Mouse (Mus musculus) MEL (cell line): ENCODE data around the gene Slco2a1. TPM values are rescaled to one million over a fixed set of nuclear protein-coding genes. Genes with fewer than 3 reads are reported as not detected.

Source experiments
- DNase-seq: peaks from one replicate; pipeline ENCODE4 v3.0.0; 2011; ENCODE audit warnings: low read depth, low spot score
- H3K27ac ChIP-seq: 2 replicates; pipeline ENCODE4 v1.5.1; 2012; ENCODE audit warnings: low read depth, mild to moderate bottlenecking, control low read depth, low read length, moderate library complexity; ENCODE audit not compliant: control insufficient read depth
- H3K27me3 ChIP-seq, 2 experiments: fragments of 150-350 bp in 1 of 2; sonication (generic) in 1 of 2; 2 replicates each; pipeline ENCODE4 v1.6.1; 2012; ENCODE audit warnings: low read length in 2 of 2, mild to moderate bottlenecking in 2 of 2, improper control_type of control experiment in 1 of 2, moderate library complexity in 1 of 2; ENCODE audit not compliant: insufficient read depth in 2 of 2, control insufficient read depth in 1 of 2
- H3K36me3 ChIP-seq, 2 experiments: 2 replicates each; pipeline ENCODE4 v1.6.1; 2012 to 2014; ENCODE audit warnings: low read length in 2 of 2, improper control_type of control experiment in 1 of 2, inconsistent platforms in 1 of 2, mild to moderate bottlenecking in 1 of 2; ENCODE audit not compliant: insufficient read depth in 2 of 2, control insufficient read depth in 1 of 2
- H3K4me1 ChIP-seq, 2 experiments: fragments of 150-350 bp in 1 of 2; sonication (generic) in 1 of 2; 2 replicates each; pipeline ENCODE4 v1.6.1; 2012; ENCODE audit warnings: low read length in 2 of 2, improper control_type of control experiment in 1 of 2, mild to moderate bottlenecking in 1 of 2; ENCODE audit not compliant: insufficient read depth in 2 of 2, control insufficient read depth in 1 of 2
- H3K4me3 ChIP-seq, 2 experiments: fragments of 150-350 bp in 1 of 2; sonication (generic) in 1 of 2; 2 replicates each; pipeline ENCODE4 v1.5.1; 2012; ENCODE audit warnings: low read depth in 2 of 2, low read length in 2 of 2, mild to moderate bottlenecking in 2 of 2, moderate library complexity in 2 of 2, control low read depth in 1 of 2, improper control_type of control experiment in 1 of 2; ENCODE audit not compliant: control insufficient read depth in 1 of 2, insufficient read depth in 1 of 2
- H3K79me2 ChIP-seq: 2 replicates; pipeline ENCODE4 v1.6.1; 2012; ENCODE audit warnings: mild to moderate bottlenecking, low read length, moderate library complexity; ENCODE audit not compliant: control insufficient read depth, poor library complexity, insufficient read depth
- H3K9ac ChIP-seq: 2 replicates; pipeline ENCODE4 v1.6.1; 2012; ENCODE audit warnings: low read depth, mild to moderate bottlenecking, control low read depth, low read length, moderate library complexity; ENCODE audit not compliant: control insufficient read depth, poor library complexity, severe bottlenecking
- H3K9me3 ChIP-seq: fragments of 150-350 bp; sonication (generic); replicated peaks from 2 replicates; pipeline ENCODE4 v1.6.1; 2012; ENCODE audit warnings: mild to moderate bottlenecking, low read length, improper control_type of control experiment, moderate library complexity; ENCODE audit not compliant: insufficient read depth
- BHLHE40 ChIP-seq: IDR thresholded peaks from 2 replicates; pipeline ENCODE4 v1.6.1; 2012; ENCODE audit warnings: low read depth, mild to moderate bottlenecking, inconsistent platforms, low read length, improper control_type of control experiment, borderline replicate concordance
- CHD1 ChIP-seq: IDR thresholded peaks from 2 replicates; pipeline ENCODE4 v1.6.1; 2012; ENCODE audit warnings: low read depth, mild to moderate bottlenecking, inconsistent platforms, low read length, improper control_type of control experiment
- CHD2 ChIP-seq: IDR thresholded peaks from 2 replicates; pipeline ENCODE4 v1.6.1; 2011; ENCODE audit warnings: low read length, improper control_type of control experiment
- CTCF ChIP-seq, 3 experiments: IDR thresholded peaks in 2 of 3; conservative IDR thresholded peaks in 1 of 3; 2 replicates each; pipeline ENCODE4 v1.5.1; 2011 to 2012; ENCODE audit warnings: low read length in 3 of 3, low read depth in 2 of 3, mild to moderate bottlenecking in 2 of 3, improper control_type of control experiment in 1 of 3, inconsistent platforms in 1 of 3, mixed read lengths in 1 of 3, moderate library complexity in 1 of 3; ENCODE audit not compliant: control insufficient read depth in 1 of 3, insufficient read depth in 1 of 3, poor library complexity in 1 of 3, severe bottlenecking in 1 of 3
- E2F4 ChIP-seq: IDR thresholded peaks from 2 replicates; pipeline ENCODE4 v1.6.1; 2011; ENCODE audit warnings: low read depth, low read length, improper control_type of control experiment, borderline replicate concordance
- ELF1 ChIP-seq: IDR thresholded peaks from 2 replicates; pipeline ENCODE4 v1.6.1; 2014; ENCODE audit warnings: low read depth, mild to moderate bottlenecking, inconsistent platforms, low read length, improper control_type of control experiment, moderate library complexity
- EP300 ChIP-seq, 2 experiments: IDR thresholded peaks; 2 replicates each; pipeline ENCODE4 v1.6.1; 2011; ENCODE audit warnings: improper control_type of control experiment in 2 of 2, low read length in 2 of 2, low read depth in 1 of 2, mild to moderate bottlenecking in 1 of 2
- ETS1 ChIP-seq: IDR thresholded peaks from 2 replicates; pipeline ENCODE4 v1.6.1; 2012; ENCODE audit warnings: low read depth, mild to moderate bottlenecking, inconsistent platforms, low read length, improper control_type of control experiment, moderate library complexity
- GATA1 ChIP-seq: IDR thresholded peaks from 2 replicates; pipeline ENCODE4 v1.6.1; 2011; ENCODE audit warnings: low read depth, low read length, improper control_type of control experiment
- HCFC1 ChIP-seq: IDR thresholded peaks from 2 replicates; pipeline ENCODE4 v1.6.1; 2012; ENCODE audit warnings: low read depth, mild to moderate bottlenecking, inconsistent platforms, low read length, improper control_type of control experiment, moderate library complexity
- JUND ChIP-seq: IDR thresholded peaks from 2 replicates; pipeline ENCODE4 v1.6.1; 2011; ENCODE audit warnings: low read depth, mild to moderate bottlenecking, improper control_type of control experiment, low read length
- MAX ChIP-seq: IDR thresholded peaks from 2 replicates; pipeline ENCODE4 v1.6.1; 2011; ENCODE audit warnings: low read length, improper control_type of control experiment
- MAZ ChIP-seq: IDR thresholded peaks from 2 replicates; pipeline ENCODE4 v1.6.1; 2012; ENCODE audit warnings: low read depth, mild to moderate bottlenecking, inconsistent platforms, low read length, improper control_type of control experiment
- MYC ChIP-seq: IDR thresholded peaks from 2 replicates; pipeline ENCODE4 v1.6.1; 2011; ENCODE audit warnings: low read depth, mild to moderate bottlenecking, low read length, improper control_type of control experiment, moderate library complexity
- NELFE ChIP-seq: IDR thresholded peaks from 2 replicates; pipeline ENCODE4 v1.6.1; 2011; ENCODE audit warnings: low read depth, low read length, improper control_type of control experiment
- NRF1 ChIP-seq: IDR thresholded peaks from 2 replicates; pipeline ENCODE4 v1.6.1; 2014; ENCODE audit warnings: low read depth, mild to moderate bottlenecking, inconsistent platforms, low read length, improper control_type of control experiment, moderate library complexity; ENCODE audit not compliant: poor library complexity, insufficient read depth, severe bottlenecking
- POLR2AphosphoS2 ChIP-seq: IDR thresholded peaks from 2 replicates; pipeline ENCODE4 v1.6.1; 2011; ENCODE audit warnings: low read length, improper control_type of control experiment
- POLR2AphosphoS5 ChIP-seq: IDR thresholded peaks from 2 replicates; pipeline ENCODE4 v1.6.1; 2012; ENCODE audit warnings: low read depth, borderline replicate concordance, mild to moderate bottlenecking, inconsistent platforms, low read length, moderate library complexity, mixed read lengths
- RAD21 ChIP-seq: IDR thresholded peaks from 2 replicates; pipeline ENCODE4 v1.6.1; 2011; ENCODE audit warnings: mild to moderate bottlenecking, low read depth, low read length, improper control_type of control experiment
- SMC3 ChIP-seq: IDR thresholded peaks from 2 replicates; pipeline ENCODE4 v1.6.1; 2011; ENCODE audit warnings: low read depth, low read length, improper control_type of control experiment
- TAL1 ChIP-seq: IDR thresholded peaks from 2 replicates; pipeline ENCODE4 v1.6.1; 2012; ENCODE audit warnings: mild to moderate bottlenecking, inconsistent platforms, low read length, moderate library complexity, mixed read lengths
- USF1 ChIP-seq: IDR thresholded peaks from 2 replicates; pipeline ENCODE4 v1.6.1; 2014; ENCODE audit warnings: low read depth, mild to moderate bottlenecking, inconsistent platforms, low read length, improper control_type of control experiment, moderate library complexity
- USF2 ChIP-seq, 2 experiments: IDR thresholded peaks; 2 replicates each; pipeline ENCODE4 v1.6.1; 2011 to 2012; ENCODE audit warnings: improper control_type of control experiment in 2 of 2, low read length in 2 of 2, borderline replicate concordance in 1 of 2, inconsistent platforms in 1 of 2, low read depth in 1 of 2, mild to moderate bottlenecking in 1 of 2; ENCODE audit not compliant: insufficient read depth in 1 of 2
- ZC3H11A ChIP-seq: IDR thresholded peaks from 2 replicates; pipeline ENCODE4 v1.6.1; 2012; ENCODE audit warnings: low read depth, mild to moderate bottlenecking, inconsistent platforms, low read length, improper control_type of control experiment
- polyA plus RNA-seq, 2 experiments: library from polyadenylated mRNA; stranded (reverse) in 1 of 2; unstranded in 1 of 2; fragments of >175 nt in 1 of 2; fragments of >200 nt in 1 of 2; gene quantifications; 2 replicates each; pipeline versions ENCODE4 v1.2.1 to v1.2.4; 2012; ENCODE audit warnings: low replicate concordance in 2 of 2, low read depth in 1 of 2; ENCODE audit not compliant: insufficient read length in 2 of 2, insufficient read depth in 1 of 2, missing spikeins in 1 of 2
- total RNA-seq: library from RNA; depleted of rRNA; stranded (reverse); fragments of 300-350 nt; gene quantifications from 2 replicates; pipeline ENCODE4 v1.2.3, GENCODE M21; 2012

Gene Slco2a1
- total and polyA plus RNA-seq, 3 experiments, result 0.01 TPM; not detected in 2

DNA sequence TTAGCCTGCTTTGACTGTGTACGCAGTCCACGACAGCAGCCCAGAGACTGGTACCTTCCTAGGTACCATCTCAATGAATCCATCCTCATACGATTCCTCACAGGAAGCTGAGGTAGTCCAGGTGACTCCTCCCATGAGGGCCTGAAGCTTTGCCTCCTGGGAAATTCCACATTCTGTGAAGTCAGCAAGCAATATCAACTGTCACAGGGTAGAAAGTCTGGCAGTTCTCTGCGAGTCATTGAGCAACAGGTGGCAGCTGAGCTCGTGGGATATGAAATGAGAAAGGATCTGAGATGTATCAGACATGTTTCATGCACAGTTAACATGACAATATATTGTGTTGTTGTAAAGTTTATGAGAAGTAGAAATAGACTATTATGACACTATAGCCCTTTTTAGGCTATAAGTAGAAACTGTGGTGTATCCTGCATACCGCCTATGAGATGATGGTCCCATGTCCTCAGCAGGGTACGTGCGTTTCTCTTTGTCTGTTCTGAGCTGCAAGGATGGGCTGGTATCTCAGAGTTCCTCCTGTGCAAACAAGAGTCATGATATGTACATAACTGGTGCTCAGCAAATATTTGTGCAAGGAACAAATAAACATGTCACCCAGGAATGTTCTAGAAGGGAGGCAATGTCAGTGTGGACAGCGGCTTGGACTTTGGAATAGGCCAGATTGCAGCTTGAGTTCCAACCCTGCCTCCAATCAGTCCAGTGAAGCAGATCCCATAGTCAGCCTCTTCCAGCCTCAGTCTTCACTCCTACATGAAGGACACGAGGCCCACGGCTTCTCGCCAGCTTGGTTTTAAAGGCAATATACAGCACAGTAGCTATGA lies 7.5 kb downstream of the Slco2a1 start:
- H3K9ac ChIP-seq, result no peak overlapping the region
- H3K79me2 ChIP-seq, result no peaks in the 10 kb centered on the region
- H3K4me1 ChIP-seq, result no peaks in the 10 kb centered on the region
- H3K27ac ChIP-seq, result no peak overlapping the region
- H3K36me3 ChIP-seq, result no peaks in the 10 kb centered on the region
- no peaks in the 10 kb centered on the region for H3K27me3 ChIP-seq
- TF ChIP-seq HCFC1 (no peak), E2F4 (no peak), SMC3 (no peak), CHD1 (no peak), GATA1 (no peak), CHD2 (no peak), TAL1 (no peak), MAX (no peak), BHLHE40 (no peak), CTCF (IDR thresholded peaks at IDR 0.05 in 2 of 3, conservative IDR thresholded peaks at IDR 0.05 in 1 of 3; ENCODE audit: control insufficient read depth in 1 of 3, insufficient read depth in 1 of 3, low read depth in 2 of 3, low read length in 3 of 3, poor library complexity in 1 of 3, severe bottlenecking in 1 of 3) (no peak), POLR2AphosphoS5 (no peak), ZC3H11A (no peak), JUND (no peak), USF2 (IDR thresholded peaks at IDR 0.05; ENCODE audit: borderline replicate concordance in 1 of 2, insufficient read depth in 1 of 2, low read depth in 1 of 2, low read length in 2 of 2) (no peak), MYC (no peak), RAD21 (no peak), NELFE (no peak), NRF1 (no peak), ETS1 (no peak), POLR2AphosphoS2 (no peak)
- no peak for DNase-seq
- no peak overlapping the region for H3K4me3 ChIP-seq
- H3K9me3 ChIP-seq, result no peaks in the 10 kb centered on the region

DNA sequence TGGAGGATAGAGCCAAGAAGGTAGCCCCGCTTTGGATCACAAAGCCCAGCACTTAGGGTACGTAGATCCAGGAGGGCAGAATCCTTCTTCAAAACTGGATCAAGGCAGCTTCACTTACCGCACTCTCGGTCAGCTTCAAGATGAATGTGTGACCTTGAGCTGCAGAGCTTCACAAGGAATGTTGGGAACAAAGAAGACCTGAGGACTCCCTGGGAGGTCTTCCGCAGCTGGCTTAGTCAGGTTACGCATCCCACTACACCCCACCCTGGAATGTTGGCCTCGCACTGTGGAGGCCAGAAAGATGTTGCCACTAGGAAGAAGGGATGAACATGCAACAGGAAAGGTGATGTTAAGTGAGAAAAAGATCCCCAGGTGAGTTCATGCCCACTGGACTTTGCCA lies 11.9 kb downstream of the Slco2a1 start:
- DNase-seq, result no peak
- TF ChIP-seq GATA1, result no peak
- TF ChIP-seq HCFC1, result no peak
- no peak for TF ChIP-seq ELF1
- TF ChIP-seq E2F4, result no peak
- TF ChIP-seq JUND, result no peak
- no peak for TF ChIP-seq USF1
- TF ChIP-seq MAZ, result no peak
- no peak for TF ChIP-seq MYC
- no peak for TF ChIP-seq BHLHE40
- TF ChIP-seq MAX, result no peak
- TF ChIP-seq EP300 (IDR thresholded peaks at IDR 0.05; ENCODE audit: low read depth in 1 of 2, low read length in 2 of 2), result no peak
- no peaks in the 10 kb centered on the region for H3K4me1 ChIP-seq
- H3K4me3 ChIP-seq, result no peak overlapping the region
- H3K9me3 ChIP-seq, result no peaks in the 10 kb centered on the region
- H3K27me3 ChIP-seq, result no peaks in the 10 kb centered on the region
- no peak overlapping the region for H3K27ac ChIP-seq
- H3K9ac ChIP-seq, result no peak overlapping the region
- H3K36me3 ChIP-seq, result no peaks in the 10 kb centered on the region
- H3K79me2 ChIP-seq, result no peaks in the 10 kb centered on the region
